Mouse (Mus musculus): Measurements from ENCODE around the gene Tmco3.

Tmco3 gene

GRCm38 (mm10) chr8:13287692-13288623 is at the start of gene Tmco3, which contains the start of gene Dcun1d2:
Tmco3 (plus strand) TSS chr8:13288190.
Dcun1d2 (minus strand) TSS chr8:13288131.
- DNase-seq (ENCODE audit: low read depth, low spot score): peak; percentile 90

DNA sequence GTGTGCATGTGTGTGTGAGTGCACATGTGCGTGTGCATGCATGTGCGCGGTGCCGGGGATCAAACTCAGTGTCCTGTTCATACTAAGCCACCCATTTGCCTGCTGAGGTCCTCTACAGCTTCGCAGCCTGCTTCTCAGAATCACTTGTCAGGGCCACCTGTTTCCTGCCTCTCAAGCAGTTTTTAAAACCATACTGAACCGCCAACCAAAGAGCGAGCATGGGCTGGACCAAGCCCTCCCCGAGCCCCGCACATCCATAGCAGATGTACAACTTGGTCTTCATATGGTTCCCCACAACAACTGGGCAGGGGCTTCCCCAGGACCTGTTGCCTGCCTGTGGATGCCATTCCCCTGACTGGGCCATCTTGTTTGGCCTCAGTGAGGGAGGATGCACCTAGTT is 47.9 kb upstream of the Tmco3 start:
- no peak for DNase-seq (ENCODE audit: low read depth, low spot score)

- DNase-seq (ENCODE audit: low read depth, low spot score): no peak
These were observed 47.3 kb upstream of the Tmco3 start for GRCm38 (mm10) chr8:13240691-13241090.

DNA sequence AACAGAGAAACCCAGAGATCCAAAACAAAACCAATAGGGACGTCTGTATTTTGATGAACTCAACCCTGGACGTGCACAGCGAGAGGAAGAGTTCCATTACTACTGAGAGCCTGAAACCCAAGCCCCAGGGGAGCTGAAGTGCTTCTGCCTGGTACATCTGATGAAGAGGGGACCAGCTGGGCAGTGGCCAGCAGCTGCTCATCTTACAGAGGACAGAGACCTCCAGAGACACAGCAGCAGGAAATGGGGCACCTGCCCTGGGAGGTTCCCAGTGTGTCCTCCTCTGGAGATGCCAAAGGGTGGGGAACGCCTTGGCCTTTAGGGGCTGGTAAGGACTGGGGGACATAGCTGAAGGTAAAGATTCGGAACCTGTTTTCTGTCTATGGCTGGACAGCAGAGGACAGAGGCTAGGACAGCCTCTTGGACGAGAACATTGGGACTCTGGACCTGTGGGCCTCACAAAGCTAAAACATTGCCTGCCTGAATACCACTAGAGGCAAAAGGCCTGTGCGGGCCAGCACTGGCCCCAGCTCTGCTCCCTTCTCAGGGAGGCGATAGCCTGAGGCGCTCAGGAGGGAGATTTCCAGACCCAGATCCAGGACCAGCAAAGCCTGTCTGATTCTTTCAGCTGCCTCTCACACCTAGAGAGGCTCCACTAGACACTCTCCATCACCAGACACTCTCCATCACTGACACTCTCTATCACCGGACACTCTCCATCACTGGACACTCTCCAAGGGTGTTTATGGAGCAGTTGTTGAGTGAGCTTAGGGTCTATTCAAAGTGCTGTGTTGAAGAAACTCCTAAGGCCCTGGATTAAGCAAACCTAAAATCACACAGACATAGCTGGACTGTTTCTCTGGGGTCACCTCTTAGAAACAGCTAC is 44.8 kb upstream of the Tmco3 start:
- DNase-seq (ENCODE audit: low read depth, low spot score): no peak

DNA sequence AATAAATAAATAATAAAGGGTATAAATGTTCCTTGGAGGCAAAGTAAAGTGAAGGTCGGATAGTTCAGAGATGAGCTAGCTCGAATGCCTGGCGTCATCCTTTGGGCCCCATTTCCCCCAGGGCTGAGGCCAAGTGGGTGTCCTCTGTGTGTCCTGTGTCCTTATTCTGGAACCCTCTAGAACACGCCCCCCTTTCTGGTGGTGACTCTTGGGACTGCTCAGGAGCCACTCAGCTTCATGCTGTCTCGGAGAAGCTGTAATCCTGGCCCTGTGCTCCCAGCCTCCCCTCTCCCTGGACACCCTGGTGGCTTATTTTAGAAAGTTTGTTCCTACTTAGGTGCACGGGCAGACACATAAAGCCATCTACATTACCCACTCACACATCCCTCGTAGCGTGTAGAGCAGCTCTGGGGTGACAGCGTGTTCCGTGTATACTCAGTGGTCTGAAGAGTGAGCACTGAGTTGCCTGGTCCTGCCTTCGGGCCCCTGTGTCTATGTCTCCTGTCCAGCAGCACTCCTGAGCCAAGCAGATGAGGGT is 43.6 kb upstream of the Tmco3 start:
- no peak for DNase-seq (ENCODE audit: low read depth, low spot score)

- DNase-seq (ENCODE audit: low read depth, low spot score): no peak
These were observed 35.2 kb upstream of the Tmco3 start for GRCm38 (mm10) chr8:13252837-13253236.

- DNase-seq (ENCODE audit: low read depth, low spot score): no peak
These were observed 34.6 kb upstream of the Tmco3 start for GRCm38 (mm10) chr8:13253413-13253812.

DNA sequence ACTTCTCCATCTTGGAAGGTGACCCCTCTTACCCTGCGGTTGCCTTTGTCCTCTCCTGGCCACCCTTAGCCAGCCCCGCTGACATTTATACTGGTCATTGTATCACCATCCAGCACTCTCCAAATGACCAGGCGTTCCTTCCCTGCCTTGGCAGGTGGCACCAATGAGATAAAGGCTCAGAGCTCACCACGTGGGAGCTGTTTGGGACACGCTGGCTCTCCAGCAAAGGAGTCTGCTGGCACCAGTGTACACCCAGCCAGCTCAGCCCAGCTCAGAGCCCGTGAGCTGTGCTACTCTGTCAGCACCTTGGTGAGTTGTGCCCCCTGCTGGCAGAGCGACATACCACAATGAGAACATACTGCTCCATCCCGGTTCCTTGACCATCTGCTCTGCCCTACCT is 34.0 kb upstream of the Tmco3 start, which contains the start of gene Adprhl1:
TSS of gene Adprhl1 (minus strand) at position 144 of the 400 bp plus-strand sequence.
- DNase-seq (ENCODE audit: low read depth, low spot score): no peak

DNA sequence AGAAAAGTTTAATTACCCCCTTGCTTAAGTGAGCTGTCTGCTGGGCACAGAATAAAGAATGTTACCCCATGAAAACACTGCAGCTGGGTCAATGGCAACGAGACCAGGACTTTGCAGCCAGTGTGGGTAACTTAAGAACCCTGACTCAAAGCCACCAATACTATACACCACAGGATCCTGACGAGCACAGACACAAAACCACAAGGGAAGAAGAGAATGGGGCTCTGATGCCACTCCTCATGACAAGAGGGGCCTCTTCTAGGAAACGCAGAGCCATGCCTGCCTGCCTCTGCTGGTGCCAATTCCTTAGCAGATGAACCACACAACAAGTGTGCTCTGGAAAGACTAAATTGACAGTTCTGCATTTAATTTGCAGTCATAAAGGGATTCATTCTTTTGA is 24.6 kb upstream of the Tmco3 start:
- DNase-seq (ENCODE audit: low read depth, low spot score): no peak

- no peak for DNase-seq (ENCODE audit: low read depth, low spot score)
These were observed 20.4 kb upstream of the Tmco3 start for GRCm38 (mm10) chr8:13267566-13267965.

DNA sequence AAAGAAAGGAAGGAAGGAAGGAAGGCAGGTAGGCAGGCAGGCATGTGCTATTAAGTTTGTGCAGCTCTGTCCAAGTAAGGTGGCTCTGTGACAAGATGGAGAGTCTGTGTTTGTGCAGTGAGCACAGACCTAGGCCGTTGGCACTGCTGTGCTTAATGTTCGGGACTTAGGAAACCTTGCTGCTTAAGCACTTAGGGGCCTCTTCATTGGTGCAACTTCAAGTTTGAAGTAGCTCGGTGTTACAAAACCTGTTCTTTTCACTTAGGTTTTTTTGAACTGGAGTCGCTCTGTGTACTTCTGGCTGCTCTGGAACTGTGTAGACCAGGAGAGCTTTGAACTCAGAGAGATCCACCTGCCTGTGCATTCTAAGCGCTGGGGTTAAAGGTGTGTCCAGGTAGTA is 15.2 kb upstream of the Tmco3 start:
- no peak for DNase-seq (ENCODE audit: low read depth, low spot score)

GRCm38 (mm10) chr8:13276941-13277447 is 11.0 kb upstream of the Tmco3 start:
- no peak for DNase-seq (ENCODE audit: low read depth, low spot score)

DNA sequence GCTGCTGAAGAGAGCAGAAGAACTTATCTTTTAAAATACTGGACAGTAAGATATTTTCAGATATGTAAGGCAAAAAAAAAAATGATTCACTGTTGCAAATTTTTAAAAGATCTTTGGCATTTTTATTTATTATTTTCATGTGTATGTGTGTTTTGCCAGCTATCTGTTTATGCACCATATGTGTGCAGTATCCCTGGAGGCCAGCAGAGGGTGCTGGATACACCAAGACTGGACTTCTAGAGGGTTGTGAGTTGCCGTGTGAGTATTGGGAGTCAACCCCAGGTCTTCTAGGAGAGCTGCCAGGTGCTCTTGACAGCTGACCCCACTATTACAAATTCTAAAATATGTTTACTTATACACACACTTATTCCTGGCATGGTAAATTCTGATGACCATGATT is 4.8 kb upstream of the Tmco3 start:
- no peak for DNase-seq (ENCODE audit: low read depth, low spot score)

- peak; percentile 22 for DNase-seq (ENCODE audit: low read depth, low spot score)
These were observed 692 bp upstream of the Tmco3 start for GRCm38 (mm10) chr8:13287304-13287691.

- no peak for DNase-seq (ENCODE audit: low read depth, low spot score)
These were observed 656 bp downstream of the Tmco3 start for GRCm38 (mm10) chr8:13288646-13289045.

- no peak for DNase-seq (ENCODE audit: low read depth, low spot score)
These were observed 4.4 kb downstream of the Tmco3 start for GRCm38 (mm10) chr8:13292364-13292763.

DNA sequence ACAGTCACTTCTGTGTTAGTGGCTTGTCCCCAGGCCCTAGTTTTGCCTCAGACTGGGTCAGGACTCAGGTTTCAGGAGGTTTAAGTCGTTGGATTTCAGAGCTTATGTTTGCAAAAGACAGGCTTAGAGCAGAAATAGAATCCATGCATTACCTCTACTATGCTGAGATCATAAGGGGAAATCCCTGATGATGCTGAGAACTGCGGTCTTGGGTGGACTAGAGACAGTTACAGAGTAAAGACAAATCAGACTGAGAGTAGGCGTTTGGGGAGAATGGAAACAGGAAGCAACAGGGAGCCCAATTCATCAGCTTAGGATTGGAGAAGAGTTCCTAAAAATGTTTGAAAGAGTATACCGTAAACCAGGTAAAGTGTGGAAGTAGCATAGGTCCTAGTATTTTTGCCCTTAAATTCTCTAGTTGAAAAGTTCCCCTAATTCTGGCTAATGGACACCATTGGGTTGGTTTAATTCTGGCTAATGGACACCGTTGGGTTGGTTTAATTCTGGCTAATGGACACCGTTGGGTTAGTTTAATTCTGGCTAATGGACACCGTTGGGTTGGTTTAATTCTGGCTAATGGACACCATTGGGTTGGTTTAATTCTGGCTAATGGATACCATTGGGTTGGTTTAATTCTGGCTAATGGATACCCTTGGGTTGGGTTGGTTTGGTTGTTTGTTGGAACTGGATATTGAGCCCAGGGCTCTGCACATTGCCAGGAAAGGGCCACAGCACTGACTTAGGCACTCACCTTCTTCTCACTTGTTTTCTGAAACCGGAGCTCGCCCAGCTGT is 5.9 kb downstream of the Tmco3 start:
- no peak for DNase-seq (ENCODE audit: low read depth, low spot score)

- DNase-seq (ENCODE audit: low read depth, low spot score): no peak
These were observed 11.6 kb downstream of the Tmco3 start for GRCm38 (mm10) chr8:13299571-13299970.

- DNase-seq (ENCODE audit: low read depth, low spot score): no peak
These were observed 13.0 kb downstream of the Tmco3 start for GRCm38 (mm10) chr8:13301036-13301435.

- no peak for DNase-seq (ENCODE audit: low read depth, low spot score)
These were observed 17.5 kb downstream of the Tmco3 start for GRCm38 (mm10) chr8:13305459-13305858.

DNA sequence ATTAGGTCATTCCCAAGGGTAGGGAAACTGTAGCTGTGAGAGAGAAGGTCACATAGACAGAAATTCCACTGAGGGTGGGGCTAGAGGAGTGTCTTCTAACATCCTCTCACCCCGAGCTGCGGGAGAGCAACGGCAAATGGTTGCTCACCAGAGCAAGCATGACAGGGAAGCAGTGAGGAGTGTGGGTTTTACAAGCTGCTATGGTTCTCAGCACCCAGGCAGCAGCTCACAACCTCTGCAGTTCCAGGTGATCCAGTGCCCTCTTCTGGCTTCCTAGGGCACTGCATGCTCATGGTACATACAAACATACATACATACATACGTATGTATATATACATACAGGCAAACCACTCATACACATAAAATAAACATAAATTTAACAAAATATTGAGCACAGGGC is 17.9 kb downstream of the Tmco3 start:
- DNase-seq (ENCODE audit: low read depth, low spot score): no peak
